Mouse (Mus musculus) adrenal gland, postnatal 36 days (tissue): ENCODE data around the gene Ctnna3. TPM values are rescaled to one million over a fixed set of nuclear protein-coding genes. Genes with fewer than 3 reads are reported as not detected.

Source experiments
- DNase-seq, 2 experiments: peaks; one replicate each; pipeline ENCODE4 v3.0.0; 2021; ENCODE audit warnings: mixed read lengths in 1 of 2
- total RNA-seq, 2 experiments: library from RNA; stranded (reverse); gene quantifications; 2 replicates each; pipeline ENCODE4 v1.2.3; 2021

The Ctnna3 gene
- total RNA-seq, 2 experiments from 2014 or later = 0.63 to 1.1 TPM

- DNase-seq = no peak
Observed at GRCm38 (mm10) chr10:63526027-63526426, 96.1 kb downstream of the Ctnna3 start.

GRCm38 (mm10) chr10:63532381-63532780 lies 102.5 kb downstream of the Ctnna3 start:
- no peak for DNase-seq

- DNase-seq = no peak
Observed at GRCm38 (mm10) chr10:63541754-63542153, 111.9 kb downstream of the Ctnna3 start.

GRCm38 (mm10) chr10:63542493-63542892 lies 112.6 kb downstream of the Ctnna3 start:
- no peak for DNase-seq

- DNase-seq = peak; percentile 43 to 58
Observed at GRCm38 (mm10) chr10:63566691-63567090, 136.8 kb downstream of the Ctnna3 start.

GRCm38 (mm10) chr10:63571561-63571960 lies 141.7 kb downstream of the Ctnna3 start:
- no peak for DNase-seq

GRCm38 (mm10) chr10:63572866-63573265 lies 143.0 kb downstream of the Ctnna3 start:
- no peak for DNase-seq

- peak; percentile 44 to 70 for DNase-seq
Observed at GRCm38 (mm10) chr10:63574100-63574609, 144.3 kb downstream of the Ctnna3 start.

- peak; percentile 75 to 78 for DNase-seq
Observed at GRCm38 (mm10) chr10:63582608-63583007, 152.7 kb downstream of the Ctnna3 start.

- no peak for DNase-seq
Observed at GRCm38 (mm10) chr10:63583798-63584374, 154.0 kb downstream of the Ctnna3 start.

GRCm38 (mm10) chr10:63599417-63599816 lies 169.5 kb downstream of the Ctnna3 start:
- DNase-seq = no peak

- no peak for DNase-seq
Observed at GRCm38 (mm10) chr10:63601206-63601605, 171.3 kb downstream of the Ctnna3 start.

- DNase-seq = no peak
Observed at GRCm38 (mm10) chr10:63628546-63628945, 198.6 kb downstream of the Ctnna3 start.

GRCm38 (mm10) chr10:63633915-63634314 lies 204.0 kb downstream of the Ctnna3 start:
- no peak for DNase-seq

- DNase-seq = no peak
Observed at GRCm38 (mm10) chr10:63637987-63638386, 208.1 kb downstream of the Ctnna3 start.

GRCm38 (mm10) chr10:63647300-63647699 lies 217.4 kb downstream of the Ctnna3 start:
- no peak for DNase-seq

- DNase-seq = no peak
Observed at GRCm38 (mm10) chr10:63650307-63650706, 220.4 kb downstream of the Ctnna3 start.

GRCm38 (mm10) chr10:63652887-63653286 lies 223.0 kb downstream of the Ctnna3 start:
- no peak for DNase-seq

- no peak for DNase-seq
Observed at GRCm38 (mm10) chr10:63653571-63653970, 223.7 kb downstream of the Ctnna3 start.

GRCm38 (mm10) chr10:63654560-63654959 lies 224.7 kb downstream of the Ctnna3 start:
- no peak for DNase-seq

- DNase-seq = no peak
Observed at GRCm38 (mm10) chr10:63676343-63676742, 246.4 kb downstream of the Ctnna3 start.

GRCm38 (mm10) chr10:63689233-63689632 lies 259.3 kb downstream of the Ctnna3 start:
- DNase-seq = no peak

- peak; percentile 7 to 45 for DNase-seq
Observed at GRCm38 (mm10) chr10:63689651-63690050, 259.8 kb downstream of the Ctnna3 start.

GRCm38 (mm10) chr10:63692039-63692438 lies 262.1 kb downstream of the Ctnna3 start:
- peak; percentile 12 to 26 for DNase-seq
